14 mouse cellular contexts compared by ENCODE assay signal in the genomic region with DNA sequence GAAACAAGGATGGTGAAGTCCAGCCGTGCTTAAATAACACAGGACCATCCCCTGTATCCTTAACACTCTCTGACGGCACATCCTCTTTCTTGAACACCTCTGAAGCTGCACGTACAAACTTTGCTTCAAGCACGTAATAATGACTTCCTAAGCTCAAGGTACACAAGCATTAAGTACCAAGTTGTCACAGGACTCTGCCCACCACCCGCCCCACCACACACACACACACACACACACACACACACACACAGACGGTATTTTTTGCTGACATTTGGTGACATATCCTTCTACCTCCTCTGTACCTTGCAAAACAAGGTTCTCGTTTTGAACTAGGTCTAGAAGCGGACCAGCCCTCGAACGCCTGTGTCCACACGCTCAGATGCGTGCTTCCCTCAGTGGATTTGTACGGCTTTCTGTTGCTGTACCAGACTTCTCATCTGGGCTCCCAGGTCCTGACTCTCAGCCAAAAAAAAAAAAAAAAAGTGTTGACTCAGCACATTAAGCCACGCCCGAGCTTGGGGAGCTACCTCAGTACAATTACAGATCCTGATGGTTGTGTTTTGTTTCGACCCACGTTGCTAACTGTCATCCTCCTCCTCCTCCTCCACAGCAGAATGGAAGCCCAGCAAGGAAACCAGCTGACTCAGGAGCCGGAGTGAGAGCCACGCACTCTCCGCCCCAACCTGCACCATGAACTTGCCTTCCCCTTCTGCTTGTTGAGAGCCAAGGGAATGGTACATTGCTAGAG.
DNase-seq lines count a peak whose midpoint lies in the region; ATAC-seq and TF ChIP-seq lines count a peak whose summit lies in the region.
"Had no signal": no experiment of that assay in that cellular context is flagged by ENCODE, and none has a peak within 500 bp of the region (broad histone marks: within the 10 kb centered on the region; RNA-seq: fewer than 3 reads in every experiment).

No protein-coding gene starts in this region.

- H3K9me3 ChIP-seq in kidney, embryonic 16.5 days (ENCODE audit: low read length): no peaks in the 10 kb centered on the region
- H3K9me3 ChIP-seq in intestine, postnatal 0 days (ENCODE audit: control insufficient read depth): no peaks in the 10 kb centered on the region
- H3K9me3 ChIP-seq: kidney, embryonic 15.5 days; liver, embryonic 12.5 days; stomach, embryonic 15.5 days had no signal

- H3K9ac ChIP-seq in kidney, embryonic 16.5 days (replicated peaks; ENCODE audit: low read length): no peak overlapping the region
- no peak overlapping the region for H3K9ac ChIP-seq in intestine, postnatal 0 days (ENCODE audit: low read depth, low read length)
- H3K9ac ChIP-seq: kidney, embryonic 15.5 days; liver, embryonic 12.5 days; stomach, embryonic 15.5 days had no signal

- no peaks in the 10 kb centered on the region for H3K36me3 ChIP-seq in kidney, embryonic 16.5 days (ENCODE audit: insufficient read depth, low read length)
- H3K36me3 ChIP-seq in intestine, postnatal 0 days (ENCODE audit: control insufficient read depth, insufficient read depth): peaks cover 9% of the 10 kb centered on the region; the same call in 1 of the 2 replicates
- H3K36me3 ChIP-seq: kidney, embryonic 15.5 days; liver, embryonic 12.5 days; stomach, embryonic 15.5 days had no signal

- H3K4me2 ChIP-seq in kidney, embryonic 16.5 days (replicated peaks; ENCODE audit: low read depth, low read length): no peak overlapping the region
- H3K4me2 ChIP-seq in intestine, postnatal 0 days (replicated peaks; ENCODE audit: low read depth): no peak overlapping the region
- H3K4me2 ChIP-seq: kidney, embryonic 15.5 days; liver, embryonic 12.5 days; stomach, embryonic 15.5 days had no signal

- H3K27me3 ChIP-seq in kidney, embryonic 16.5 days (ENCODE audit: insufficient read depth, low read length): no peaks in the 10 kb centered on the region
- H3K27me3 ChIP-seq in intestine, postnatal 0 days (replicated peaks; ENCODE audit: control insufficient read depth, insufficient read depth, low read length): no peaks in the 10 kb centered on the region
- H3K27me3 ChIP-seq: kidney, embryonic 15.5 days; liver, embryonic 12.5 days; stomach, embryonic 15.5 days had no signal

- no peak for ATAC-seq in kidney, embryonic 16.5 days (ENCODE audit: low FRiP score, low TSS enrichment)
- 0 out of 2 replicates have a peak, but pooled peaks have one; percentile 31 for ATAC-seq in intestine, postnatal 0 days
- ATAC-seq: liver, embryonic 12.5 days had no signal

- H3K27ac ChIP-seq in kidney, embryonic 16.5 days (ENCODE audit: low read length): peak overlapping the region; percentile 33; the same call in 1 of the 2 replicates
- H3K27ac ChIP-seq in intestine, postnatal 0 days (ENCODE audit: low read depth, low read length): no peak overlapping the region
- H3K27ac ChIP-seq: liver, embryonic 12.5 days; stomach, embryonic 15.5 days had no signal

- DNase-seq in kidney, adult 11 months: no peak
- DNase-seq in 416B (ENCODE audit: low read depth): peak; percentile 40
- peak; percentile 53 for DNase-seq in NIH3T3 (ENCODE audit: low read depth)
- no peak for DNase-seq in retina, embryonic 14.5 days (ENCODE audit: low spot score)
- DNase-seq in cerebellum, adult 9-10 months: no peak
- no peak for DNase-seq in lung, postnatal 36 days
- DNase-seq: cerebellum, adult 11 months; heart, postnatal 4 days; lung, postnatal 4 days had no signal

- no peak overlapping the region for H3K4me3 ChIP-seq in kidney, embryonic 16.5 days (ENCODE audit: low read length)
- H3K4me3 ChIP-seq in intestine, postnatal 0 days (ENCODE audit: low read depth, low read length): no peak overlapping the region
- H3K4me3 ChIP-seq: kidney, embryonic 15.5 days; liver, embryonic 12.5 days; stomach, embryonic 15.5 days had no signal

- peaks cover 8% of the 10 kb centered on the region for H3K4me1 ChIP-seq in kidney, embryonic 16.5 days (ENCODE audit: insufficient read depth, low read length)
- no peaks in the 10 kb centered on the region for H3K4me1 ChIP-seq in intestine, postnatal 0 days (replicated peaks; ENCODE audit: control insufficient read depth, insufficient read depth, low read length)
- H3K4me1 ChIP-seq: stomach, embryonic 15.5 days had no signal

- WGBS in kidney, embryonic 16.5 days: 64% methylated on average over 20 of the region's 20 CpGs
- 68% methylated on average over 20 of the region's 20 CpGs for WGBS in intestine, postnatal 0 days

- TF ChIP-seq CTCF in intestine, postnatal 0 days (IDR thresholded peaks at IDR 0.05; ENCODE audit: low read depth): no peak

Comparison
In these comparisons a context has a peak if more than half of its experiments do, and no peak if none do; other contexts are left out.
1. DNase-seq: peak in 416B (single experiment) and NIH3T3 (single experiment); none in kidney, adult 11 months (single experiment), retina, embryonic 14.5 days (single experiment), cerebellum, adult 9-10 months (single experiment) and lung, postnatal 36 days (single experiment).